Mouse (Mus musculus): Measurements from ENCODE around the gene Rhoj. TPM values are rescaled to one million over a fixed set of nuclear protein-coding genes. Genes with fewer than 3 reads are reported as not detected.
"Not testable (repeated sequence)": the region's sequence is repeated elsewhere in the genome, so short reads cannot be mapped to it uniquely, and the experiment has no call there.

Rhoj gene
- total and polyA plus RNA-seq, 3 experiments = 13.8 to 20.3 (median 17.6) TPM

GRCm38 (mm10) chr12:75394011-75394773 is 86.1 kb downstream of the Rhoj start:
- DNase-seq = no peak

GRCm38 (mm10) chr12:75396616-75397015 is 88.5 kb downstream of the Rhoj start:
- DNase-seq = no peak

- DNase-seq = no peak
Measured at GRCm38 (mm10) chr12:75397077-75397476, 89.0 kb downstream of the Rhoj start.

GRCm38 (mm10) chr12:75412964-75413363 is 104.8 kb downstream of the Rhoj start:
- DNase-seq = no peak

- DNase-seq = no peak
Measured at GRCm38 (mm10) chr12:75414991-75415390, 106.9 kb downstream of the Rhoj start.

GRCm38 (mm10) chr12:75416681-75417080 is 108.6 kb downstream of the Rhoj start, which contains the start of gene Gphb5:
Gene Gphb5 (minus strand): TSS chr12:75416781.
- no peak for DNase-seq

GRCm38 (mm10) chr12:75424359-75424758 is 116.2 kb downstream of the Rhoj start:
- DNase-seq = no peak

GRCm38 (mm10) chr12:75424817-75425216 is 116.7 kb downstream of the Rhoj start:
- no peak for DNase-seq

- no peak for DNase-seq
Measured at GRCm38 (mm10) chr12:75425882-75426281, 117.8 kb downstream of the Rhoj start.

- no peak for DNase-seq
Measured at GRCm38 (mm10) chr12:75428719-75429118, 120.6 kb downstream of the Rhoj start.

- DNase-seq = no peak
Measured at GRCm38 (mm10) chr12:75429685-75430396, 121.7 kb downstream of the Rhoj start.

GRCm38 (mm10) chr12:75432400-75432799 is 124.3 kb downstream of the Rhoj start:
- DNase-seq = not testable (repeated sequence)

- DNase-seq = no peak
Measured at GRCm38 (mm10) chr12:75446245-75446644, 138.1 kb downstream of the Rhoj start.

- DNase-seq = peak; percentile 36
Measured at GRCm38 (mm10) chr12:75448921-75449320, 140.8 kb downstream of the Rhoj start.

GRCm38 (mm10) chr12:75449475-75449966 is 141.4 kb downstream of the Rhoj start:
- no peak for DNase-seq

GRCm38 (mm10) chr12:75450011-75450410 is 141.9 kb downstream of the Rhoj start:
- no peak for DNase-seq

GRCm38 (mm10) chr12:75450592-75450991 is 142.5 kb downstream of the Rhoj start:
- DNase-seq = no peak

Other genes starting within 250 kb of the Rhoj start
- under 1 TPM in 1 of 2 experiments, not detected in 1; 0.14 TPM for gene Kcnh5, start 131.0 kb upstream of the Rhoj start, total RNA-seq (2021)
- 0.02 TPM in 1 of 2 replicates, not detected in the other for gene Kcnh5, start 131.0 kb upstream of the Rhoj start, polyA plus RNA-seq (2012; rRNA removed)
- gene Gphb5, start 108.5 kb downstream of the Rhoj start, total RNA-seq (2021) = not detected
- gene Gphb5, start 108.5 kb downstream of the Rhoj start, polyA plus RNA-seq (2012; rRNA removed) = not detected in 2 replicates

Measured in adrenal gland, adult 2 months (tissue).